ENCODE assay signal across 10 mouse cellular contexts in genomic region chr9:42039000-42039992, GRCm38 (mm10).
DNase-seq lines count a peak whose midpoint lies in the region; ATAC-seq and TF ChIP-seq lines count a peak whose summit lies in the region.
"Had no signal": no experiment of that assay in that cellular context is flagged by ENCODE, and none has a peak within 500 bp of the region (broad histone marks: within the 10 kb centered on the region; RNA-seq: fewer than 3 reads in every experiment).

No protein-coding gene starts in this region.

- H3K9ac ChIP-seq in limb, embryonic 14.5 days (ENCODE audit: low read depth, low read length, severe bottlenecking) = no peak overlapping the region

- H3K9me3 ChIP-seq in limb, embryonic 14.5 days (ENCODE audit: control insufficient read depth, low read length) = no peaks in the 10 kb centered on the region

- no peak for DNase-seq in spleen, adult 2 months (ENCODE audit: low read depth in 1 of 2, low spot score in 2 of 2)
- no peak for DNase-seq in spleen, adult 12 weeks (ENCODE audit: low spot score)
- DNase-seq in limb, embryonic 14.5 days (ENCODE audit: low spot score) = peak; percentile 55
- DNase-seq in thymus, postnatal 36 days = peak; percentile 31 to 52
- no peak for DNase-seq in heart, postnatal 4 days
- DNase-seq in liver = no peak
- DNase-seq in kidney, adult 2 months = no peak
- DNase-seq: gastrocnemius, postnatal 25 days; kidney, postnatal 14 days had no signal

- no peaks in the 10 kb centered on the region for H3K27me3 ChIP-seq in spleen, adult 2 months (ENCODE audit: control insufficient read depth, insufficient read depth, low read length)
- H3K27me3 ChIP-seq in limb, embryonic 14.5 days (ENCODE audit: control insufficient read depth, insufficient read depth, low read length) = no peaks in the 10 kb centered on the region
- no peaks in the 10 kb centered on the region for H3K27me3 ChIP-seq in kidney, adult 2 months (replicated peaks; ENCODE audit: control insufficient read depth, insufficient read depth, low read length)

- H3K36me3 ChIP-seq in spleen, adult 2 months (ENCODE audit: control insufficient read depth, insufficient read depth, low read length) = peaks cover 45% of the 10 kb centered on the region
- no peaks in the 10 kb centered on the region for H3K36me3 ChIP-seq in limb, embryonic 14.5 days (ENCODE audit: control insufficient read depth, insufficient read depth, low read length)
- no peaks in the 10 kb centered on the region for H3K36me3 ChIP-seq in kidney, adult 2 months (ENCODE audit: control insufficient read depth, insufficient read depth, low read length)

- no peak overlapping the region for H3K4me3 ChIP-seq in spleen, adult 2 months (ENCODE audit: extremely low read depth, insufficient read depth, insufficient read length)
- H3K4me3 ChIP-seq in limb, embryonic 14.5 days (replicated peaks; ENCODE audit: low read length) = no peak overlapping the region
- no peak overlapping the region for H3K4me3 ChIP-seq in kidney, adult 2 months (ENCODE audit: insufficient read depth, low read depth, low read length)

- peak; percentile 63 for ATAC-seq in common myeloid progenitor, adult 5-6 weeks (replicated peaks; ENCODE audit: low read depth, poor library complexity, severe bottlenecking)
- no peak for ATAC-seq in limb, embryonic 14.5 days (ENCODE audit: low FRiP score, low read depth)

- WGBS in spleen, adult 2 months = 71% methylated on average over 18 of the region's 18 CpGs
- WGBS in limb, embryonic 14.5 days = 45% methylated on average over 18 of the region's 18 CpGs
- WGBS in kidney, adult 2 months = 74% methylated on average over 18 of the region's 18 CpGs

- H3K4me1 ChIP-seq in spleen, adult 2 months (ENCODE audit: control insufficient read depth, insufficient read depth, insufficient read length) = peaks cover 14% of the 10 kb centered on the region; the same call in 1 of the 2 replicates
- H3K4me1 ChIP-seq in limb, embryonic 14.5 days (ENCODE audit: control insufficient read depth, insufficient read depth, low read length) = peaks cover 8% of the 10 kb centered on the region
- H3K4me1 ChIP-seq in kidney, adult 2 months (ENCODE audit: control insufficient read depth, insufficient read depth, low read length) = peaks cover 12% of the 10 kb centered on the region

- no peak for TF ChIP-seq POLR2A in spleen, adult 2 months (IDR thresholded peaks at IDR 0.05; ENCODE audit: low read depth, low read length)
- TF ChIP-seq POLR2A in limb, embryonic 14.5 days (IDR thresholded peaks at IDR 0.05; ENCODE audit: borderline replicate concordance, extremely low read depth, insufficient read depth, insufficient read length) = no peak
- TF ChIP-seq POLR2A in kidney, adult 2 months (IDR thresholded peaks at IDR 0.05; ENCODE audit: low read depth, low read length) = no peak

- H3K4me2 ChIP-seq in limb, embryonic 14.5 days (replicated peaks; ENCODE audit: low read depth, low read length, severe bottlenecking) = no peak overlapping the region

- TF ChIP-seq CTCF in spleen, adult 2 months (IDR thresholded peaks at IDR 0.05; ENCODE audit: extremely low read depth, insufficient read depth, insufficient read length, insufficient replicate concordance) = no peak
- TF ChIP-seq CTCF in kidney, adult 2 months (conservative IDR thresholded peaks at IDR 0.05; ENCODE audit: insufficient read depth, insufficient read length, low read depth, low read length) = no peak

- H3K27ac ChIP-seq in spleen, adult 2 months (ENCODE audit: insufficient read depth, low read length) = 0 out of 2 replicates have a peak overlapping the region, but pooled peaks have one; percentile 36
- 0 out of 2 replicates have a peak overlapping the region, but pooled peaks have one; percentile 38 for H3K27ac ChIP-seq in limb, embryonic 14.5 days (replicated peaks; ENCODE audit: low read depth, low read length)
- H3K27ac ChIP-seq in kidney, adult 2 months (ENCODE audit: insufficient read depth, low read depth, low read length) = no peak overlapping the region

Comparison
In these comparisons a context has a peak if more than half of its experiments do, and no peak if none do; other contexts are left out.
1. DNase-seq: peak in limb, embryonic 14.5 days (single experiment) and thymus, postnatal 36 days (2 of 2); none in spleen, adult 2 months (0 of 2), spleen, adult 12 weeks (single experiment), heart, postnatal 4 days (single experiment), liver (single experiment) and kidney, adult 2 months (single experiment).